Mouse (Mus musculus) midbrain, embryonic 12.5 days (tissue): ENCODE results near the gene Vasp. TPM values are rescaled to one million over a fixed set of nuclear protein-coding genes. Genes with fewer than 3 reads are reported as not detected.

ENCODE experiments used
- ATAC-seq: fragments of 200-750 bp; cut with Nextera tagmentation; 2 replicates; pipeline ENCODE4 v1.8.0; 2017; ENCODE audit warnings: low read depth, moderate TSS enrichment, moderate library complexity; ENCODE audit not compliant: low FRiP score
- H3K27ac ChIP-seq: fragments of 300-500 bp; sonication (generic); replicated peaks from 2 replicates; pipeline ENCODE4 v1.5.1; 2016; ENCODE audit warnings: mild to moderate bottlenecking
- H3K27me3 ChIP-seq: fragments of 300-500 bp; sonication (generic); 2 replicates; pipeline ENCODE4 v1.6.1; 2016; ENCODE audit warnings: mild to moderate bottlenecking
- H3K36me3 ChIP-seq: fragments of 300-500 bp; sonication (generic); 2 replicates; pipeline ENCODE4 v1.6.1; 2016
- H3K4me1 ChIP-seq: fragments of 300-500 bp; sonication (generic); 2 replicates; pipeline ENCODE4 v1.6.1; 2016
- H3K4me2 ChIP-seq: fragments of 300-500 bp; sonication (generic); replicated peaks from 2 replicates; pipeline ENCODE4 v1.6.1; 2016; ENCODE audit warnings: mild to moderate bottlenecking, moderate library complexity
- H3K4me3 ChIP-seq: fragments of 300-500 bp; sonication (generic); 2 replicates; pipeline ENCODE4 v1.5.1; 2016; ENCODE audit warnings: mild to moderate bottlenecking
- H3K9ac ChIP-seq: fragments of 300-500 bp; sonication (generic); replicated peaks from 2 replicates; pipeline ENCODE4 v1.6.1; 2016; ENCODE audit warnings: mild to moderate bottlenecking, moderate library complexity
- H3K9me3 ChIP-seq: fragments of 300-500 bp; sonication (generic); 2 replicates; pipeline ENCODE4 v1.6.1; 2016; ENCODE audit warnings: mild to moderate bottlenecking
- WGBS: fragments of 180-500 bp; shearing (Covaris S2); methylation state at CpG from one replicate; pipeline ENCODE4 v1.1.7; 2016; 5-methylcytosine and 5-hydroxymethylcytosine counted together
- polyA plus RNA-seq: library from polyadenylated mRNA; unstranded; fragments of >200 nt; fragmentation: Nextera tagmentation; extraction: Ambion mirVana; gene quantifications from 2 replicates; pipeline ENCODE4 v1.2.1, GENCODE M21; 2016

Vasp gene
- polyA plus RNA-seq, 1 experiment from 2014 or later = 47.1 TPM

GRCm38 (mm10) chr7:19242005-19242404, 29.6 kb downstream of the Vasp start:
- H3K27me3 ChIP-seq = no peaks in the 10 kb centered on the region
- H3K36me3 ChIP-seq = peaks cover 21% of the 10 kb centered on the region
- H3K4me2 ChIP-seq = no peak overlapping the region
- no peaks in the 10 kb centered on the region for H3K4me1 ChIP-seq
- H3K9ac ChIP-seq = no peak overlapping the region
- no peak overlapping the region for H3K27ac ChIP-seq
- H3K4me3 ChIP-seq = no peak overlapping the region
- no peak for ATAC-seq
- H3K9me3 ChIP-seq = no peaks in the 10 kb centered on the region
- WGBS = 100% methylated on average over 1 of the region's 1 CpGs

DNA sequence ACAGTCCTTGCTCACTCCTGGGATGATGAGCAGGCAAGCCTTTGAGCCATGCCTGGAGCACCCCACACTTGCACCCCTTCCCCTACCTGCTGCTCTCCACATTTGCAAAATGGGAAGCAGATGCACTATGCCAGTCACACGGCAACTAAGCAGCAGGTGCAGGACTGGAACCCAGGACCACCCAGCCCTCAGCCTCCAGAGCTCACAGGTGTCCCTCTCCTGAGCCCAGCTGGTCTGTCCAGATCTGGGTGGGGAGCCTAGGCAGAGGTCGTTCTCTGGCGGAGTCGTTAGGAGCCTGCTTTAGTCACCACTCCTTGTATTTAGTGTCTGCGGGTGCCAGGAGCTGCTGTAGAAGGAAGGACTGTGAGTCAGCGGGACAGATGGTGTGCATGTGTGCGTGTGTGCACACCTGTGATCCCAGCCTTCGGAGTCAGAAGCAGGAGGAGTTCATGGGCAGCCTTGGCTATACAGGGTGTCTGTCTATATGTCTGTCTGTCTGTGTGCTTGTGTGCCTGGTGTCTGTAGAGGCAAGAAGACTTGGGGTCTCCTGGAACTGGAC, 30.6 kb downstream of the Vasp start:
- Histone ChIP-seq H3K9ac (no peak overlapping the region), H3K27me3 (no peaks in the 10 kb centered on the region), H3K36me3 (peaks cover 15% of the 10 kb centered on the region), H3K4me2 (no peak overlapping the region), H3K4me1 (no peaks in the 10 kb centered on the region), H3K9me3 (no peaks in the 10 kb centered on the region), H3K27ac (no peak overlapping the region), H3K4me3 (no peak overlapping the region)
- ATAC-seq = no peak
- 89% methylated on average over 8 of the region's 8 CpGs for WGBS

DNA sequence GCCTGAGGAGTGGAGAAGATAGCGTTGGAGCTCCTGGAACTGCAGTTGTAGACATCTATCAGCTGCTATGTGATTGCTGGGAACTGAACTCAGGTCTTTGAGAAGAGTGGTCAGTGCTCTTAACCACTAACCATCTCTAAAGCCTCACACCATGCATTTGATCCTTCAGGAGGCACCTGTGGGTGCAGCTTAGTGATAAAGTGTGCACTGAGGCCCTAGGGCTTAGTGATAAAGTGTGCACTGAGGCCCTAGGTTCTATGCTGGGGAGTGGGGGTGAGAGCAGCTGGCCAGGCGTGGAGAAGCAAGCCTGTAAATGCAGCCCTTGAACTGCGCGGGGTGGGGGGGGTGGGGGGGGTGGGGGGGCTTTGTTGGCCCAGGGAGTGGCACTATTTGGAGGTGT, 31.6 kb downstream of the Vasp start:
- Histone ChIP-seq H3K4me3 (no peak overlapping the region), H3K9ac (no peak overlapping the region), H3K9me3 (no peaks in the 10 kb centered on the region), H3K4me1 (no peaks in the 10 kb centered on the region), H3K27me3 (no peaks in the 10 kb centered on the region), H3K4me2 (no peak overlapping the region), H3K27ac (no peak overlapping the region), H3K36me3 (peaks cover 5% of the 10 kb centered on the region)
- WGBS = 77% methylated on average over 1 of the region's 4 CpGs
- ATAC-seq = no peak

GRCm38 (mm10) chr7:19239423-19239822, 32.2 kb downstream of the Vasp start:
- no peaks in the 10 kb centered on the region for H3K4me1 ChIP-seq
- no peak overlapping the region for H3K4me2 ChIP-seq
- H3K36me3 ChIP-seq = no peaks in the 10 kb centered on the region; the same call in 1 of the 2 replicates
- peak; percentile 88 for ATAC-seq
- H3K27me3 ChIP-seq = no peaks in the 10 kb centered on the region
- no peak overlapping the region for H3K9ac ChIP-seq
- H3K27ac ChIP-seq = no peak overlapping the region
- 0% methylated on average over 1 of the region's 1 CpGs for WGBS
- H3K4me3 ChIP-seq = no peak overlapping the region
- no peaks in the 10 kb centered on the region for H3K9me3 ChIP-seq

- Histone ChIP-seq H3K27me3 (no peaks in the 10 kb centered on the region), H3K9me3 (no peaks in the 10 kb centered on the region), H3K4me2 (no peak overlapping the region), H3K27ac (no peak overlapping the region), H3K9ac (no peak overlapping the region), H3K36me3 (no peaks in the 10 kb centered on the region), H3K4me3 (no peak overlapping the region), H3K4me1 (no peaks in the 10 kb centered on the region)
- 96% methylated on average over 4 of the region's 4 CpGs for whole genome bisulfite sequencing
- no peak for ATAC-seq
Observed at GRCm38 (mm10) chr7:19238344-19238743, 33.3 kb downstream of the Vasp start.

DNA sequence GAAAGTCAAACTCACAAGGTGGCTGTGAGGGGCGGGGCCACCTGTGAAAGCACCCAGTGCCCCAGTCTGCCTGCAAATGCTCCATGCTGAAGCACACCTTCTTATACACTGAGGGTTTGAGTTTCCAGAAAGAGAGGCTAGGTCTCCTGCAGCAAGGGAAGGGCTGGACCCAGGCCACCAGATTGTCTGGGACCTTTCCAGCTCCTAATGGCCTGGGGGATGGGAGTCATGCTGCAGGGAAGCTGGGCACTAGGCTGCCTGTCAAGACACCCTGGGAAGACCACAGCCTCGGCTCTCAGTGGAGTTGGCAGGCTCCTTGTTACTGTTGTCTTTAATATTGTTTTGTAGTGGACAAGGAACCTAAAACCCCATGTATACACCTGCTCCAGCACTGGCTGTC, 35.2 kb downstream of the Vasp start:
- Histone ChIP-seq H3K36me3 (peaks cover 7% of the 10 kb centered on the region; the same call in 1 of the 2 replicates), H3K27me3 (no peaks in the 10 kb centered on the region), H3K4me1 (no peaks in the 10 kb centered on the region), H3K4me2 (no peak overlapping the region), H3K9me3 (no peaks in the 10 kb centered on the region), H3K27ac (no peak overlapping the region), H3K9ac (no peak overlapping the region), H3K4me3 (no peak overlapping the region)
- ATAC-seq = no peak
- WGBS = 86% methylated on average over 2 of the region's 2 CpGs

- 93% methylated on average over 2 of the region's 2 CpGs for WGBS
- Histone ChIP-seq H3K27me3 (no peaks in the 10 kb centered on the region), H3K27ac (no peak overlapping the region), H3K9me3 (no peaks in the 10 kb centered on the region), H3K4me3 (no peak overlapping the region), H3K4me2 (no peak overlapping the region), H3K9ac (no peak overlapping the region), H3K4me1 (no peaks in the 10 kb centered on the region), H3K36me3 (peaks cover 7% of the 10 kb centered on the region; the same call in 1 of the 2 replicates)
- no peak for ATAC-seq
Observed at GRCm38 (mm10) chr7:19235092-19235671, 36.4 kb downstream of the Vasp start.

GRCm38 (mm10) chr7:19234652-19235051, 37.0 kb downstream of the Vasp start:
- H3K27ac ChIP-seq = no peak overlapping the region
- no peak overlapping the region for H3K9ac ChIP-seq
- peaks cover 7% of the 10 kb centered on the region; the same call in 1 of the 2 replicates for H3K36me3 ChIP-seq
- no peaks in the 10 kb centered on the region for H3K9me3 ChIP-seq
- no peak overlapping the region for H3K4me3 ChIP-seq
- H3K4me1 ChIP-seq = peaks cover 3% of the 10 kb centered on the region
- H3K4me2 ChIP-seq = no peak overlapping the region
- 83% methylated on average over 5 of the region's 5 CpGs for WGBS
- H3K27me3 ChIP-seq = no peaks in the 10 kb centered on the region
- ATAC-seq = no peak

GRCm38 (mm10) chr7:19231849-19232248, 39.8 kb downstream of the Vasp start:
- no peak overlapping the region for H3K9ac ChIP-seq
- H3K4me1 ChIP-seq = peaks cover 15% of the 10 kb centered on the region
- peaks cover 7% of the 10 kb centered on the region; the same call in 1 of the 2 replicates for H3K36me3 ChIP-seq
- no peak overlapping the region for H3K4me3 ChIP-seq
- 93% methylated on average over 3 of the region's 3 CpGs for WGBS
- no peaks in the 10 kb centered on the region for H3K9me3 ChIP-seq
- no peak overlapping the region for H3K4me2 ChIP-seq
- H3K27ac ChIP-seq = no peak overlapping the region
- H3K27me3 ChIP-seq = no peaks in the 10 kb centered on the region
- ATAC-seq = no peak

GRCm38 (mm10) chr7:19230899-19231298, 40.7 kb downstream of the Vasp start:
- no peak overlapping the region for H3K4me3 ChIP-seq
- no peak for ATAC-seq
- H3K9ac ChIP-seq = 0 out of 2 replicates have a peak overlapping the region, but pooled peaks have one; percentile 4
- WGBS = 96% methylated on average over 5 of the region's 5 CpGs
- H3K4me2 ChIP-seq = no peak overlapping the region
- H3K27me3 ChIP-seq = no peaks in the 10 kb centered on the region
- H3K4me1 ChIP-seq = peaks cover 18% of the 10 kb centered on the region
- no peaks in the 10 kb centered on the region for H3K9me3 ChIP-seq
- H3K36me3 ChIP-seq = peaks cover 8% of the 10 kb centered on the region; the same call in 1 of the 2 replicates
- no peak overlapping the region for H3K27ac ChIP-seq

GRCm38 (mm10) chr7:19230041-19230580, 41.5 kb downstream of the Vasp start:
- peak overlapping the region; percentile 66; the same call in 1 of the 2 replicates for H3K4me3 ChIP-seq
- H3K4me1 ChIP-seq = peaks cover 18% of the 10 kb centered on the region
- WGBS = 96% methylated on average over 2 of the region's 2 CpGs
- H3K27me3 ChIP-seq = no peaks in the 10 kb centered on the region
- H3K9ac ChIP-seq = peak overlapping the region; percentile 72; the same call in 1 of the 2 replicates
- H3K27ac ChIP-seq = no peak overlapping the region
- peaks cover 16% of the 10 kb centered on the region; the same call in 1 of the 2 replicates for H3K36me3 ChIP-seq
- peak overlapping the region; percentile 84 for H3K4me2 ChIP-seq
- no peaks in the 10 kb centered on the region for H3K9me3 ChIP-seq
- no peak for ATAC-seq

- no peak for ATAC-seq
- Histone ChIP-seq H3K4me2 (peak overlapping the region; percentile 84), H3K27ac (peak overlapping the region; percentile 78), H3K9me3 (no peaks in the 10 kb centered on the region), H3K9ac (peak overlapping the region; percentile 72), H3K4me1 (peaks cover 18% of the 10 kb centered on the region), H3K36me3 (peaks cover 19% of the 10 kb centered on the region; the same call in 1 of the 2 replicates), H3K4me3 (peak overlapping the region; percentile 66), H3K27me3 (no peaks in the 10 kb centered on the region)
- WGBS = 45% methylated on average over 5 of the region's 5 CpGs
Observed at GRCm38 (mm10) chr7:19229404-19229803, 42.2 kb downstream of the Vasp start.
